Mouse (Mus musculus): Measurements from ENCODE around the gene Gm28230. TPM values are rescaled to one million over a fixed set of nuclear protein-coding genes. Genes with fewer than 3 reads are reported as not detected.

The Gm28230 gene
- polyA plus RNA-seq, 1 experiment from 2014 or later: not detected

- ATAC-seq: no peak
- WGBS: 20% methylated on average over 19 of the region's 19 CpGs
- H3K36me3 ChIP-seq (ENCODE audit: control insufficient read depth, insufficient read depth): no peaks in the 10 kb centered on the region
- no peaks in the 10 kb centered on the region for H3K9me3 ChIP-seq (ENCODE audit: control insufficient read depth)
- no peaks in the 10 kb centered on the region for H3K4me1 ChIP-seq (replicated peaks; ENCODE audit: control insufficient read depth, insufficient read depth, low read length)
- TF ChIP-seq CTCF (IDR thresholded peaks at IDR 0.05; ENCODE audit: low read depth): no peak
- H3K9ac ChIP-seq (ENCODE audit: low read depth, low read length): no peak overlapping the region
- H3K27me3 ChIP-seq (replicated peaks; ENCODE audit: control insufficient read depth, insufficient read depth, low read length): peaks cover 76% of the 10 kb centered on the region
- H3K4me2 ChIP-seq (replicated peaks; ENCODE audit: low read depth): peak overlapping the region; percentile 70
- H3K27ac ChIP-seq (ENCODE audit: low read depth, low read length): no peak overlapping the region
- H3K4me3 ChIP-seq (ENCODE audit: low read depth, low read length): peak overlapping the region; percentile 65
Measured at GRCm38 (mm10) chr2:74713239-74714150, 13.0 kb upstream of the Gm28230 start.

GRCm38 (mm10) chr2:74714156-74714789 is 12.3 kb upstream of the Gm28230 start:
- H3K4me3 ChIP-seq (ENCODE audit: low read depth, low read length): no peak overlapping the region
- H3K4me1 ChIP-seq (replicated peaks; ENCODE audit: control insufficient read depth, insufficient read depth, low read length): no peaks in the 10 kb centered on the region
- 20% methylated on average over 18 of the region's 18 CpGs for WGBS
- H3K9me3 ChIP-seq (ENCODE audit: control insufficient read depth): no peaks in the 10 kb centered on the region
- H3K36me3 ChIP-seq (ENCODE audit: control insufficient read depth, insufficient read depth): no peaks in the 10 kb centered on the region
- no peak for ATAC-seq
- H3K27me3 ChIP-seq (replicated peaks; ENCODE audit: control insufficient read depth, insufficient read depth, low read length): peaks cover 73% of the 10 kb centered on the region
- no peak for TF ChIP-seq CTCF (IDR thresholded peaks at IDR 0.05; ENCODE audit: low read depth)
- H3K9ac ChIP-seq (ENCODE audit: low read depth, low read length): no peak overlapping the region
- peak overlapping the region; percentile 70 for H3K4me2 ChIP-seq (replicated peaks; ENCODE audit: low read depth)
- no peak overlapping the region for H3K27ac ChIP-seq (ENCODE audit: low read depth, low read length)

- H3K27ac ChIP-seq (ENCODE audit: low read depth, low read length): no peak overlapping the region
- no peaks in the 10 kb centered on the region for H3K36me3 ChIP-seq (ENCODE audit: control insufficient read depth, insufficient read depth)
- H3K27me3 ChIP-seq (replicated peaks; ENCODE audit: control insufficient read depth, insufficient read depth, low read length): peaks cover 67% of the 10 kb centered on the region
- H3K4me1 ChIP-seq (replicated peaks; ENCODE audit: control insufficient read depth, insufficient read depth, low read length): no peaks in the 10 kb centered on the region
- 6% methylated on average over 14 of the region's 14 CpGs for WGBS
- no peak for ATAC-seq
- H3K4me3 ChIP-seq (ENCODE audit: low read depth, low read length): peak overlapping the region; percentile 11; the same call in 1 of the 2 replicates
- no peak overlapping the region for H3K9ac ChIP-seq (ENCODE audit: low read depth, low read length)
- peak overlapping the region; percentile 70 for H3K4me2 ChIP-seq (replicated peaks; ENCODE audit: low read depth)
- no peaks in the 10 kb centered on the region for H3K9me3 ChIP-seq (ENCODE audit: control insufficient read depth)
- no peak for TF ChIP-seq CTCF (IDR thresholded peaks at IDR 0.05; ENCODE audit: low read depth)
Measured at GRCm38 (mm10) chr2:74714881-74715280, 11.6 kb upstream of the Gm28230 start.

DNA sequence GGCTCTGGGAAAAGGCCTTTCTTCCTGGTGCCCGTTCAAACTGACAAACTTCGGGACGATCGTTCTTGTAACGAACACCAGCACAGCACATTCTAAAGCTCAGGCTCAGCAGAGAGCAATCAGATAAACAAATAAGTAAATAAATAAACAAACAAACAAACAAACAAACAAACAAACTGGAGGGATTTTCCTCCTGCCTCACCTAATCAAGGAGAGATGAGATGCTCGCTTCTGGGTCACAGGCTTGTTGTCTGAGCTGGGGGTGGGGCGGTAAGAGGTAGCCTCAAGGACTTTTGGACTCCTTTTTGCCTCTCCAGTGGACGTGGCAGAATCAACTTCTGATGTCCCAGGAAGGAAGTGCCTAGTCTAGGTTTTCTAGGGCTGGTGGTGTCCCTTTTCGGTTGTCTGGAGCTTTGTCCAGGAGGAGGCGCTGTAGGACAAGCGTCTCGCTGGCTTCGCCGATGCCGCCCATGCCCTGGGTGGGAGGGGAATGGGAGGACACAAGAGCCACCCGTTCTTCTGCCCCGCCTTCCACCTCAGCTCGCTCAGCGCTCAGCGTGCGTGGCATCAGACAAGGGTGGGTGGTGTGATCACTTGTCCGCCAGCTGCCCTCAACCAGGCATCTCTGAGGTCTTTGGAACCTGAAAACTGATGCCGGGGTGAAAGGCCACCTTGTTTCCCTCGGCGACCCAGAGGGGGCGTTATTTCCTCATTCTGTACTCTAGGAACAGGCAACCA is 10.9 kb upstream of the Gm28230 start:
- Histone ChIP-seq H3K9me3 (ENCODE audit: control insufficient read depth) (no peaks in the 10 kb centered on the region), H3K4me3 (ENCODE audit: low read depth, low read length) (peak overlapping the region; percentile 23), H3K27me3 (replicated peaks; ENCODE audit: control insufficient read depth, insufficient read depth, low read length) (peaks cover 60% of the 10 kb centered on the region), H3K9ac (ENCODE audit: low read depth, low read length) (0 out of 2 replicates have a peak overlapping the region, but pooled peaks have one; percentile 8), H3K4me2 (replicated peaks; ENCODE audit: low read depth) (peak overlapping the region; percentile 70), H3K4me1 (replicated peaks; ENCODE audit: control insufficient read depth, insufficient read depth, low read length) (no peaks in the 10 kb centered on the region), H3K36me3 (ENCODE audit: control insufficient read depth, insufficient read depth) (no peaks in the 10 kb centered on the region), H3K27ac (ENCODE audit: low read depth, low read length) (no peak overlapping the region)
- WGBS: 6% methylated on average over 26 of the region's 26 CpGs
- ATAC-seq: peak; percentile 79
- peak; percentile 98 for TF ChIP-seq CTCF (IDR thresholded peaks at IDR 0.05; ENCODE audit: low read depth)

- no peak for TF ChIP-seq CTCF (IDR thresholded peaks at IDR 0.05; ENCODE audit: low read depth)
- 34% methylated on average over 2 of the region's 2 CpGs for WGBS
Measured at GRCm38 (mm10) chr2:74720384-74720783, 6.1 kb upstream of the Gm28230 start.

More at GRCm38 (mm10) chr2:74720384-74720783, 6.1 kb upstream of the Gm28230 start:
- H3K9me3 ChIP-seq (ENCODE audit: control insufficient read depth): no peaks in the 10 kb centered on the region
- H3K9ac ChIP-seq (ENCODE audit: low read depth, low read length): no peak overlapping the region
- H3K4me3 ChIP-seq (ENCODE audit: low read depth, low read length): no peak overlapping the region
- H3K36me3 ChIP-seq (ENCODE audit: control insufficient read depth, insufficient read depth): no peaks in the 10 kb centered on the region
- no peak overlapping the region for H3K4me2 ChIP-seq (replicated peaks; ENCODE audit: low read depth)
- H3K27ac ChIP-seq (ENCODE audit: low read depth, low read length): no peak overlapping the region
- ATAC-seq: no peak
- H3K27me3 ChIP-seq (replicated peaks; ENCODE audit: control insufficient read depth, insufficient read depth, low read length): peaks cover 58% of the 10 kb centered on the region
- H3K4me1 ChIP-seq (replicated peaks; ENCODE audit: control insufficient read depth, insufficient read depth, low read length): no peaks in the 10 kb centered on the region
